Mouse (Mus musculus) granulocyte monocyte progenitor cell, adult 5-6 weeks (primary cell): ENCODE measurements around the gene Gm45233. TPM values are rescaled to one million over a fixed set of nuclear protein-coding genes. Genes with fewer than 3 reads are reported as not detected.

Experiments
- ATAC-seq: replicated peaks from 2 replicates; pipeline ENCODE4 v1.8.0; 2016; ENCODE audit warnings: mild to moderate bottlenecking, moderate TSS enrichment, inconsistent platforms; ENCODE audit not compliant: poor library complexity, severe bottlenecking
- total RNA-seq, 2 experiments: library from RNA; stranded (forward) in 1 of 2; stranded (reverse) in 1 of 2; fragments of 200-712, 200-1000 nt in 1 of 2; fragments of >200 nt in 1 of 2; fragmentation: Nextera tagmentation in 1 of 2; gene quantifications; 2 replicates each; pipeline ENCODE4 v1.2.3; 2014 to 2017

Gm45233 gene
- total RNA-seq, 2 experiments from 2014 or later = not detected

- ATAC-seq = peak; percentile 12
These were observed 3.9 kb downstream of the Gm45233 start for GRCm38 (mm10) chr7:43447801-43448200.

- no peak for ATAC-seq
These were observed 4.3 kb downstream of the Gm45233 start for GRCm38 (mm10) chr7:43448246-43448645.

- ATAC-seq = no peak
These were observed 5.9 kb downstream of the Gm45233 start for GRCm38 (mm10) chr7:43449811-43450210.

GRCm38 (mm10) chr7:43451726-43452125 is 7.8 kb downstream of the Gm45233 start:
- no peak for ATAC-seq

GRCm38 (mm10) chr7:43452609-43453008 is 8.7 kb downstream of the Gm45233 start:
- peak; percentile 86 for ATAC-seq

GRCm38 (mm10) chr7:43453599-43454355 is 9.8 kb downstream of the Gm45233 start:
- ATAC-seq = no peak

GRCm38 (mm10) chr7:43454371-43454770 is 10.4 kb downstream of the Gm45233 start:
- no peak for ATAC-seq

GRCm38 (mm10) chr7:43462851-43463250 is 18.9 kb downstream of the Gm45233 start, which contains the start of gene Vsig10l:
Vsig10l (plus strand) TSS chr7:43463151.
- ATAC-seq = no peak

GRCm38 (mm10) chr7:43463976-43464375 is 20.0 kb downstream of the Gm45233 start:
- no peak for ATAC-seq

GRCm38 (mm10) chr7:43464864-43465343 is 21.0 kb downstream of the Gm45233 start:
- ATAC-seq = peak; percentile 16

GRCm38 (mm10) chr7:43465344-43466098 is 21.6 kb downstream of the Gm45233 start:
- ATAC-seq = peak; percentile 78

- peak; percentile 62 for ATAC-seq
These were observed 22.3 kb downstream of the Gm45233 start for GRCm38 (mm10) chr7:43466099-43466694.

GRCm38 (mm10) chr7:43470373-43470772 is 26.4 kb downstream of the Gm45233 start:
- ATAC-seq = no peak

GRCm38 (mm10) chr7:43475706-43476105 is 31.8 kb downstream of the Gm45233 start:
- ATAC-seq = peak; percentile 54

- ATAC-seq = no peak
These were observed 32.4 kb downstream of the Gm45233 start for GRCm38 (mm10) chr7:43476376-43476775.

- ATAC-seq = no peak
These were observed 37.3 kb downstream of the Gm45233 start for GRCm38 (mm10) chr7:43481191-43481590.

- no peak for ATAC-seq
These were observed 38.3 kb downstream of the Gm45233 start for GRCm38 (mm10) chr7:43482090-43482716.

GRCm38 (mm10) chr7:43483236-43483635 is 39.3 kb downstream of the Gm45233 start:
- peak; percentile 68 for ATAC-seq

- ATAC-seq = no peak
These were observed 44.7 kb downstream of the Gm45233 start for GRCm38 (mm10) chr7:43488646-43489045.

GRCm38 (mm10) chr7:43489631-43490125 is 45.8 kb downstream of the Gm45233 start, which contains the start of gene Iglon5:
Iglon5 (minus strand) TSS chr7:43490075.
- no peak for ATAC-seq
